Mouse (Mus musculus) central nervous system, embryonic 18 days (tissue): ENCODE measurements around the gene Dlx4. TPM values are rescaled to one million over a fixed set of nuclear protein-coding genes. Genes with fewer than 3 reads are reported as not detected.

Source experiments
- polyA plus RNA-seq: library from polyadenylated mRNA; depleted of rRNA; stranded (reverse); fragments of >200 nt; gene quantifications from 2 replicates; pipeline ENCODE4 v1.2.3, GENCODE M21; 2012; rRNA removed

Gene Dlx4
- polyA plus RNA-seq = 0.13 and 0.28 TPM in 2 replicates

DNA sequence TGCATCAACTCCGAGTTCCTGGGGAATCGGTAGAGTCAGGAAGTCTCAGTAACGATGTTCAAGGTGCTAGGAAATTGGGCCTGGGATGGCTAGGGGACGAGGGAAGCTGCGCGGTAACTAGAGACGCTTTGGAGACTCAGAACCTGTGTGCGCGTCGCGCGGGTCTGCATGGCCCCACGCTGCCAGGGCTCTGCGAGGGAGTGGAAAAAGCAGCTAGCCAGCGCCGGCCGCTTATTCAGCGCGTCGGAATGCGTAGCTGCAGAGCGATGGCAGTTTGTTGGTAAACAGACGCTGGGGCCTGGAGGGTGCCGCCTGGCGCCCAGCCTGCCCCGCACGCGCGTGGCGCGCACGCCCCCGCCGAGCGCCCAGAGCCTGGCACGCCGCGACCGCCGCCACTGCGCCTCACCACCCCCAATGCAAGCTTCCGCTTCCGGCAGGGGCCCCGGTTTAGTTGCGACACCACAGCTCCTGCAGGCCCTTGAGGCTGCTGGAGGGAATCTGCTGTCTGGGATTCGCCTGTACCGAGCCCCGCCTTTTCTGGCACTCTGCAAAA, at the start of gene Dlx4:
TSS of gene Dlx4 (minus strand) at position 413 of the 553 bp plus-strand sequence.

GRCm38 (mm10) chr11:95119990-95120632, 26.0 kb downstream of the Dlx4 start, which contains the start of gene Dlx3:
Gene Dlx3 (plus strand): TSS chr11:95120119.

Other genes with a start within 250 kb of the Dlx4 start
- 30.8 and 149 TPM in 2 replicates for gene Col1a1, start 210.0 kb downstream of the Dlx4 start, polyA plus RNA-seq
- not detected in 2 replicates for gene Hils1, start 178.7 kb downstream of the Dlx4 start, polyA plus RNA-seq
- gene Sgca, start 169.9 kb downstream of the Dlx4 start, polyA plus RNA-seq = 0.10 and 1.6 TPM in 2 replicates
- 45.2 and 53.2 TPM in 2 replicates for gene Ppp1r9b, start 155.2 kb downstream of the Dlx4 start, polyA plus RNA-seq
- gene Samd14, start 136.4 kb downstream of the Dlx4 start, polyA plus RNA-seq = 115 and 127 TPM in 2 replicates
- gene Pdk2, start 104.9 kb downstream of the Dlx4 start, polyA plus RNA-seq = 15.4 and 15.9 TPM in 2 replicates
- gene Itga3, start 69.5 kb downstream of the Dlx4 start, polyA plus RNA-seq = 30.3 and 31.8 TPM in 2 replicates
- gene Dlx3, start 26.1 kb downstream of the Dlx4 start, polyA plus RNA-seq = 0.08 and 0.52 TPM in 2 replicates
- not detected in 2 replicates for gene Tac4, start 115.3 kb upstream of the Dlx4 start, polyA plus RNA-seq
- 50.5 and 53.4 TPM in 2 replicates for gene Kat7, start 164.0 kb upstream of the Dlx4 start, polyA plus RNA-seq
- gene Fam117a, start 190.8 kb upstream of the Dlx4 start, polyA plus RNA-seq = 5.2 and 7.4 TPM in 2 replicates
- gene Slc35b1, start 238.4 kb upstream of the Dlx4 start, polyA plus RNA-seq = 124 and 129 TPM in 2 replicates